Mouse (Mus musculus) heart, postnatal 0 days (tissue): ENCODE measurements at regions not wholly inside any gene's neighbourhood (a gene's known extent, or its start where the extent isn't known, plus 50 kb on each side); places are given as distances from the start of the nearest gene placed in this dataset.
A peak's percentile ranks its signal among the peaks of the same experiment; 100 is the strongest.

Experiments used
- ATAC-seq: fragments of 200-750 bp; cut with Nextera tagmentation; 2 replicates; pipeline ENCODE4 v1.8.0; 2017; ENCODE audit warnings: low read depth, moderate number of reproducible peaks, moderate library complexity; ENCODE audit not compliant: insufficient read depth
- DNase-seq: peaks from one replicate; pipeline ENCODE4 v3.0.0-alpha.2; 2016; ENCODE audit warnings: low spot score
- H3K27ac ChIP-seq: fragments of 300-500 bp; sonication (generic); 2 replicates; pipeline ENCODE4 v1.5.1; 2014; ENCODE audit warnings: low read depth, mild to moderate bottlenecking
- H3K27me3 ChIP-seq: fragments of 300-500 bp; sonication (generic); 2 replicates; pipeline ENCODE4 v1.6.1; 2014; ENCODE audit warnings: low read length, mixed read lengths; ENCODE audit not compliant: control insufficient read depth, insufficient read depth
- H3K36me3 ChIP-seq: fragments of 300-500 bp; sonication (generic); replicated peaks from 2 replicates; pipeline ENCODE4 v1.6.1; 2014; ENCODE audit warnings: low read length, mixed read lengths; ENCODE audit not compliant: control insufficient read depth, insufficient read depth
- H3K4me1 ChIP-seq: fragments of 300-500 bp; sonication (generic); 2 replicates; pipeline ENCODE4 v1.6.1; 2014; ENCODE audit warnings: antibody characterized with exemption; ENCODE audit not compliant: control insufficient read depth, insufficient read depth
- H3K4me2 ChIP-seq: fragments of 300-500 bp; sonication (generic); 2 replicates; pipeline ENCODE4 v1.6.1; 2014; ENCODE audit warnings: low read depth, mild to moderate bottlenecking, low read length, moderate library complexity
- H3K4me3 ChIP-seq: fragments of 300-500 bp; sonication (generic); 2 replicates; pipeline ENCODE4 v1.5.1; 2014; ENCODE audit warnings: low read depth, low read length
- H3K9ac ChIP-seq: fragments of 300-500 bp; sonication (generic); replicated peaks from 2 replicates; pipeline ENCODE4 v1.6.1; 2014; ENCODE audit warnings: low read depth, low read length, mixed read lengths
- H3K9me3 ChIP-seq: fragments of 300-500 bp; sonication (generic); replicated peaks from 2 replicates; pipeline ENCODE4 v1.6.1; 2016; ENCODE audit warnings: low read length; ENCODE audit not compliant: control insufficient read depth
- CTCF ChIP-seq: IDR thresholded peaks from 2 replicates; pipeline ENCODE4 v1.5.1; 2016; ENCODE audit warnings: antibody characterized with exemption, control low read depth, low read depth
- EP300 ChIP-seq: IDR thresholded peaks from 2 replicates; pipeline ENCODE4 v1.6.1; 2016; ENCODE audit warnings: antibody characterized with exemption, low read depth
- WGBS: fragments of 180-500 bp; shearing (Covaris S2); extraction: QIAGEN DNeasy Blood & Tissue Kit; methylation state at CpG from one replicate; pipeline ENCODE4 v1.1.7; 2014; 5-methylcytosine and 5-hydroxymethylcytosine counted together

GRCm38 (mm10) chr7:123059718-123060337 is 63.9 kb upstream of the Tnrc6a start:
- TF ChIP-seq EP300 (no peak), CTCF (no peak)
- 77% methylated on average over 9 of the region's 9 CpGs for WGBS
- DNase-seq = no peak

GRCm38 (mm10) chr7:123063264-123064011 is 60.2 kb upstream of the Tnrc6a start:
- H3K27me3 ChIP-seq = no peaks in the 10 kb centered on the region
- no peak overlapping the region for H3K4me2 ChIP-seq
- 0 out of 2 replicates have a peak, but pooled peaks cover 5% of the 10 kb centered on the region for H3K9me3 ChIP-seq
- H3K4me1 ChIP-seq = 0 out of 2 replicates have a peak, but pooled peaks cover 6% of the 10 kb centered on the region
- no peaks in the 10 kb centered on the region for H3K36me3 ChIP-seq
- no peak for TF ChIP-seq CTCF
- TF ChIP-seq EP300 = no peak
- WGBS = 59% methylated on average over 13 of the region's 13 CpGs
- DNase-seq = no peak
- no peak overlapping the region for H3K9ac ChIP-seq
- ATAC-seq = peak; percentile 44; the same call in 1 of the 2 replicates
- H3K4me3 ChIP-seq = no peak overlapping the region
- H3K27ac ChIP-seq = no peak overlapping the region

More at GRCm38 (mm10) chr7:123059718-123060337, 63.9 kb upstream of the Tnrc6a start:
- H3K36me3 ChIP-seq = no peaks in the 10 kb centered on the region
- no peak overlapping the region for H3K4me3 ChIP-seq
- no peak for ATAC-seq
- H3K4me2 ChIP-seq = no peak overlapping the region
- 0 out of 2 replicates have a peak, but pooled peaks cover 5% of the 10 kb centered on the region for H3K9me3 ChIP-seq
- H3K9ac ChIP-seq = no peak overlapping the region
- H3K27me3 ChIP-seq = no peaks in the 10 kb centered on the region
- 0 out of 2 replicates have a peak, but pooled peaks cover 6% of the 10 kb centered on the region for H3K4me1 ChIP-seq
- no peak overlapping the region for H3K27ac ChIP-seq

DNA sequence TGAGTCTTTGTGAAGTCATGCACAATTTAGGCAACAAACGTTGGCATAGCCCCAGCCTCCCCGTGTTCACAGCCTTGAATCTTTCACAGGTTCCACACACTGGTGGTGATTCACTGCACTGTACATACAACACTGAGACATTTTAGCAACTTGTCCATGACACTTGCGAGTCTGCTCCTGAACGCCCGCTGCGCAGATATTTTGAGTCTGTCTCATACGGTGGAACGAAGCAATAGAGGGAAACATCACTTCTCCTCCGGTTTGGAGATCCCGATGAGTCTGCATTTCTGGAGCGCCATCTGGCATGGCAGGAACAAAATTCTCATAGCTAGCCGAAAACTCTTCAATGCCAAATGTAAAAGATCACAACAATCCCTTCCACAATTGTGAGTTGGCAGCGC is 57.7 kb upstream of the Tnrc6a start:
- ATAC-seq (no peak), DNase-seq (no peak)
- TF ChIP-seq CTCF (no peak), EP300 (no peak)
- Histone ChIP-seq H3K27me3 (no peaks in the 10 kb centered on the region), H3K4me3 (no peak overlapping the region), H3K9ac (no peak overlapping the region), H3K4me2 (no peak overlapping the region), H3K27ac (no peak overlapping the region), H3K4me1 (peaks cover 19% of the 10 kb centered on the region), H3K9me3 (0 out of 2 replicates have a peak, but pooled peaks cover 5% of the 10 kb centered on the region), H3K36me3 (no peaks in the 10 kb centered on the region)
- WGBS = 72% methylated on average over 13 of the region's 13 CpGs

DNA sequence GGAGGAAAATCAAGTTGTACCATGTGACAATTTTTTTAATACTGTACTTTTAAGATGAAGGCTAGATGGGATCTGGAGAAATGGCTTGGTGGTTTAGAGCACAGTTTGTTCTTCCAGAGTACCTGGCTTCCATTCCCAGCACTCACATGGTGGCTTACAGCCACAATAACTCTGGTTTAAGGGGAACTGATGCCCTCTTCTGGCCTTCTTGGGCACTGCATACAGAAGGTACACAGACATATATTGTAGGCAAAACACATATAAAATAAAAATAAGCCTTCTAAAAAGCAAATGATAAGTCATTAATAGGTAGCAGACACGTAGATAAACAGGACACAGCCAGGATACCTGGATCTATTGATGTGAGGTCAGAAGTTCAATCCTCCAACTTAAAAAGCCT is 56.3 kb upstream of the Tnrc6a start:
- 92% methylated on average over 1 of the region's 1 CpGs for WGBS
- H3K4me1 ChIP-seq = peaks cover 19% of the 10 kb centered on the region
- DNase-seq = no peak
- H3K36me3 ChIP-seq = no peaks in the 10 kb centered on the region
- H3K27ac ChIP-seq = no peak overlapping the region
- ATAC-seq = no peak
- no peaks in the 10 kb centered on the region for H3K27me3 ChIP-seq
- no peak; the same call in 1 of the 2 replicates for TF ChIP-seq CTCF
- TF ChIP-seq EP300 = no peak
- no peaks in the 10 kb centered on the region for H3K9me3 ChIP-seq
- H3K4me2 ChIP-seq = no peak overlapping the region
- H3K9ac ChIP-seq = no peak overlapping the region
- no peak overlapping the region for H3K4me3 ChIP-seq

DNA sequence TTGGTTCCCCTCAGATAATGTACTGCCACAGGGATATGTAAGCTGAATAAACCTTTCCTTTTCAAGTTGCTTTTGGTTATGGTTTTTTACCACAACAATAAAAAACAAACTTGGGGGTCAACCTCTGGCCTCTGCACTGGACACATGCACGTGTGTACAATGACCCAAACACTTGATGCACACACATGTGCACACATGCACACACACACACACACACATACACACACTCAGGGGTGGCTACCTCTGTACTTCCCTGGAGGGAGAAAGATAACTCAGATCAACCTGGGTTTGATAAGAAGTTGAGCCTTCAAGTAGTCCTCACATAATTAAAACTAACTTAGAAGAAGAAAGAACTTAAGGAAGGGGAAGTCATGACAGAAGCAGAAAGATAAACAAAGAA is 55.4 kb upstream of the Tnrc6a start:
- no peak overlapping the region for H3K4me2 ChIP-seq
- DNase-seq (no peak), ATAC-seq (no peak)
- no peaks in the 10 kb centered on the region for H3K27me3 ChIP-seq
- no peaks in the 10 kb centered on the region for H3K9me3 ChIP-seq
- H3K9ac ChIP-seq = no peak overlapping the region
- 69% methylated on average over 1 of the region's 1 CpGs for WGBS
- H3K4me1 ChIP-seq = peaks cover 16% of the 10 kb centered on the region
- no peak for TF ChIP-seq EP300
- TF ChIP-seq CTCF = no peak
- H3K4me3 ChIP-seq = no peak overlapping the region
- no peak overlapping the region for H3K27ac ChIP-seq
- no peaks in the 10 kb centered on the region for H3K36me3 ChIP-seq
